Mouse (Mus musculus): ENCODE measurements around the gene Zfp961. TPM values are rescaled to one million over a fixed set of nuclear protein-coding genes. Genes with fewer than 3 reads are reported as not detected.
"Not testable (repeated sequence)": the region's sequence is repeated elsewhere in the genome, so short reads cannot be mapped to it uniquely, and the experiment has no call there.

Gene Zfp961
- polyA plus RNA-seq, 1 experiment from 2014 or later, result 12.5 TPM

GRCm38 (mm10) chr8:71952961-71953700, 2.3 kb downstream of the Zfp961 start:
- H3K27me3 ChIP-seq (ENCODE audit: control insufficient read depth, insufficient read depth, low read length); H3K4me3 ChIP-seq (ENCODE audit: low read length); H3K27ac ChIP-seq (ENCODE audit: low read length); ATAC-seq (replicated peaks; ENCODE audit: extremely low read depth, insufficient read depth, low FRiP score); H3K36me3 ChIP-seq (ENCODE audit: control insufficient read depth, insufficient read depth); H3K9ac ChIP-seq (ENCODE audit: low read length); H3K9me3 ChIP-seq (replicated peaks; ENCODE audit: control insufficient read depth, low read length); H3K4me2 ChIP-seq (ENCODE audit: low read depth, low read length): not testable (repeated sequence)
- 90% methylated on average over 16 of the region's 16 CpGs for WGBS
- H3K4me1 ChIP-seq (ENCODE audit: control insufficient read depth, insufficient read depth, low read length), result peaks cover 14% of the 10 kb centered on the region

GRCm38 (mm10) chr8:71954666-71955065, 3.8 kb downstream of the Zfp961 start:
- Histone ChIP-seq H3K27me3 (ENCODE audit: control insufficient read depth, insufficient read depth, low read length) (no peaks in the 10 kb centered on the region), H3K4me1 (ENCODE audit: control insufficient read depth, insufficient read depth, low read length) (peaks cover 14% of the 10 kb centered on the region), H3K4me3 (ENCODE audit: low read length) (no peak overlapping the region), H3K4me2 (ENCODE audit: low read depth, low read length) (no peak overlapping the region), H3K9me3 (replicated peaks; ENCODE audit: control insufficient read depth, low read length) (no peaks in the 10 kb centered on the region), H3K36me3 (ENCODE audit: control insufficient read depth, insufficient read depth) (peaks cover 5% of the 10 kb centered on the region; the same call in 1 of the 2 replicates), H3K27ac (ENCODE audit: low read length) (no peak overlapping the region), H3K9ac (ENCODE audit: low read length) (no peak overlapping the region)
- 95% methylated on average over 9 of the region's 9 CpGs for WGBS
- ATAC-seq (replicated peaks; ENCODE audit: extremely low read depth, insufficient read depth, low FRiP score), result no peak

- Histone ChIP-seq H3K27ac (ENCODE audit: low read length) (no peak overlapping the region), H3K4me2 (ENCODE audit: low read depth, low read length) (no peak overlapping the region), H3K9me3 (replicated peaks; ENCODE audit: control insufficient read depth, low read length) (no peaks in the 10 kb centered on the region; the same call in 1 of the 2 replicates), H3K4me3 (ENCODE audit: low read length) (no peak overlapping the region), H3K36me3 (ENCODE audit: control insufficient read depth, insufficient read depth) (peaks cover 11% of the 10 kb centered on the region), H3K9ac (ENCODE audit: low read length) (no peak overlapping the region), H3K27me3 (ENCODE audit: control insufficient read depth, insufficient read depth, low read length) (no peaks in the 10 kb centered on the region), H3K4me1 (ENCODE audit: control insufficient read depth, insufficient read depth, low read length) (no peaks in the 10 kb centered on the region)
- no peak for ATAC-seq (replicated peaks; ENCODE audit: extremely low read depth, insufficient read depth, low FRiP score)
These were observed 9.6 kb downstream of the Zfp961 start for GRCm38 (mm10) chr8:71960483-71960882.

GRCm38 (mm10) chr8:71961796-71962195, 11.0 kb downstream of the Zfp961 start:
- H3K4me1 ChIP-seq (ENCODE audit: control insufficient read depth, insufficient read depth, low read length), result no peaks in the 10 kb centered on the region
- 91% methylated on average over 5 of the region's 5 CpGs for WGBS
- no peaks in the 10 kb centered on the region for H3K27me3 ChIP-seq (ENCODE audit: control insufficient read depth, insufficient read depth, low read length)
- peaks cover 4% of the 10 kb centered on the region for H3K9me3 ChIP-seq (replicated peaks; ENCODE audit: control insufficient read depth, low read length)
- H3K36me3 ChIP-seq (ENCODE audit: control insufficient read depth, insufficient read depth), result peaks cover 22% of the 10 kb centered on the region
- H3K27ac ChIP-seq (ENCODE audit: low read length), result no peak overlapping the region
- H3K4me2 ChIP-seq (ENCODE audit: low read depth, low read length), result no peak overlapping the region
- H3K4me3 ChIP-seq (ENCODE audit: low read length), result no peak overlapping the region
- H3K9ac ChIP-seq (ENCODE audit: low read length), result no peak overlapping the region
- no peak for ATAC-seq (replicated peaks; ENCODE audit: extremely low read depth, insufficient read depth, low FRiP score)

- peaks cover 7% of the 10 kb centered on the region for H3K9me3 ChIP-seq (replicated peaks; ENCODE audit: control insufficient read depth, low read length)
- no peak overlapping the region for H3K4me3 ChIP-seq (ENCODE audit: low read length)
- ATAC-seq (replicated peaks; ENCODE audit: extremely low read depth, insufficient read depth, low FRiP score), result no peak
- no peaks in the 10 kb centered on the region for H3K4me1 ChIP-seq (ENCODE audit: control insufficient read depth, insufficient read depth, low read length)
- H3K27me3 ChIP-seq (ENCODE audit: control insufficient read depth, insufficient read depth, low read length), result no peaks in the 10 kb centered on the region
- H3K27ac ChIP-seq (ENCODE audit: low read length), result no peak overlapping the region
- H3K36me3 ChIP-seq (ENCODE audit: control insufficient read depth, insufficient read depth), result peaks cover 42% of the 10 kb centered on the region
- H3K4me2 ChIP-seq (ENCODE audit: low read depth, low read length), result no peak overlapping the region
- no peak overlapping the region for H3K9ac ChIP-seq (ENCODE audit: low read length)
- 68% methylated on average over 3 of the region's 3 CpGs for WGBS
These were observed 13.2 kb downstream of the Zfp961 start for GRCm38 (mm10) chr8:71964051-71964450.

- no peak for ATAC-seq (replicated peaks; ENCODE audit: extremely low read depth, insufficient read depth, low FRiP score)
- H3K9me3 ChIP-seq (replicated peaks; ENCODE audit: control insufficient read depth, low read length), result peaks cover 7% of the 10 kb centered on the region
- peaks cover 46% of the 10 kb centered on the region for H3K36me3 ChIP-seq (ENCODE audit: control insufficient read depth, insufficient read depth)
- no peak overlapping the region for H3K9ac ChIP-seq (ENCODE audit: low read length)
- no peak overlapping the region for H3K4me3 ChIP-seq (ENCODE audit: low read length)
- 89% methylated on average over 2 of the region's 2 CpGs for WGBS
- H3K27me3 ChIP-seq (ENCODE audit: control insufficient read depth, insufficient read depth, low read length), result no peaks in the 10 kb centered on the region
- no peak overlapping the region for H3K27ac ChIP-seq (ENCODE audit: low read length)
- H3K4me1 ChIP-seq (ENCODE audit: control insufficient read depth, insufficient read depth, low read length), result no peaks in the 10 kb centered on the region
- H3K4me2 ChIP-seq (ENCODE audit: low read depth, low read length), result no peak overlapping the region
These were observed 14.3 kb downstream of the Zfp961 start for GRCm38 (mm10) chr8:71965166-71965565.

GRCm38 (mm10) chr8:71966411-71966810, 15.6 kb downstream of the Zfp961 start:
- H3K36me3 ChIP-seq (ENCODE audit: control insufficient read depth, insufficient read depth), result peaks cover 46% of the 10 kb centered on the region
- H3K9ac ChIP-seq (ENCODE audit: low read length), result no peak overlapping the region

GRCm38 (mm10) chr8:71967261-71967660, 16.4 kb downstream of the Zfp961 start:
- WGBS, result 97% methylated on average over 5 of the region's 5 CpGs
- ATAC-seq (replicated peaks; ENCODE audit: extremely low read depth, insufficient read depth, low FRiP score), result no peak
- Histone ChIP-seq H3K27ac (ENCODE audit: low read length) (no peak overlapping the region), H3K4me2 (ENCODE audit: low read depth, low read length) (no peak overlapping the region), H3K9me3 (replicated peaks; ENCODE audit: control insufficient read depth, low read length) (peaks cover 7% of the 10 kb centered on the region), H3K27me3 (ENCODE audit: control insufficient read depth, insufficient read depth, low read length) (no peaks in the 10 kb centered on the region), H3K4me3 (ENCODE audit: low read length) (no peak overlapping the region), H3K4me1 (ENCODE audit: control insufficient read depth, insufficient read depth, low read length) (no peaks in the 10 kb centered on the region), H3K9ac (ENCODE audit: low read length) (no peak overlapping the region), H3K36me3 (ENCODE audit: control insufficient read depth, insufficient read depth) (peaks cover 46% of the 10 kb centered on the region)

More at GRCm38 (mm10) chr8:71966411-71966810, 15.6 kb downstream of the Zfp961 start:
- Histone ChIP-seq H3K9me3 (replicated peaks; ENCODE audit: control insufficient read depth, low read length) (peaks cover 7% of the 10 kb centered on the region), H3K4me1 (ENCODE audit: control insufficient read depth, insufficient read depth, low read length) (no peaks in the 10 kb centered on the region), H3K4me2 (ENCODE audit: low read depth, low read length) (no peak overlapping the region), H3K27ac (ENCODE audit: low read length) (no peak overlapping the region), H3K4me3 (ENCODE audit: low read length) (no peak overlapping the region), H3K27me3 (ENCODE audit: control insufficient read depth, insufficient read depth, low read length) (no peaks in the 10 kb centered on the region)
- ATAC-seq (replicated peaks; ENCODE audit: extremely low read depth, insufficient read depth, low FRiP score), result no peak

- H3K4me1 ChIP-seq (ENCODE audit: control insufficient read depth, insufficient read depth, low read length), result no peaks in the 10 kb centered on the region
- no peak for ATAC-seq (replicated peaks; ENCODE audit: extremely low read depth, insufficient read depth, low FRiP score)
- no peak overlapping the region for H3K4me2 ChIP-seq (ENCODE audit: low read depth, low read length)
- WGBS, result 76% methylated on average over 6 of the region's 6 CpGs
- no peaks in the 10 kb centered on the region for H3K27me3 ChIP-seq (ENCODE audit: control insufficient read depth, insufficient read depth, low read length)
- no peak overlapping the region for H3K4me3 ChIP-seq (ENCODE audit: low read length)
- peaks cover 7% of the 10 kb centered on the region for H3K9me3 ChIP-seq (replicated peaks; ENCODE audit: control insufficient read depth, low read length)
- peaks cover 46% of the 10 kb centered on the region for H3K36me3 ChIP-seq (ENCODE audit: control insufficient read depth, insufficient read depth)
- H3K9ac ChIP-seq (ENCODE audit: low read length), result no peak overlapping the region
- H3K27ac ChIP-seq (ENCODE audit: low read length), result no peak overlapping the region
These were observed 17.3 kb downstream of the Zfp961 start for GRCm38 (mm10) chr8:71968100-71968499.

All from heart, embryonic 16.5 days (tissue).